Mouse (Mus musculus): Measurements from ENCODE around the gene Slc25a26. TPM values are rescaled to one million over a fixed set of nuclear protein-coding genes. Genes with fewer than 3 reads are reported as not detected.

Slc25a26 gene
- polyA plus RNA-seq, 1 experiment: 11.3 TPM

DNA sequence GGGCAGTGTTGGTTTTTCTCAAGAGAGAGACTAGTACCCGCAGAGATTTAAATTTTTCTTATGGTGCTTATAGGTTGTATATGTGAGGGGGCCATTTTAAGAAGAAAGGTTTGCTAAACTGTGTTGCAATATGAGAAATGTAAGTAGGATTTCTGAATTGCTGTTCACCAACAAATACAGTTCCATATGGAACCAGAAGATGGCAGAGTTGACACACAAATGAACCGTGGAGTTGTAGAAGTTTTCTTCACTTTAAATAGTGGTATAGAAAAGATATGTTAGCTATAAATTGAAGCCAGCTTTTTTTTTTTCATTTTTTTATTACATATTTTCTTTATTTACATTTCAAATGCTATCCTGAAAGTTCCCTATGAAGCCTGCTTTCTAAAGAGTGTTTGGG is 24.2 kb downstream of the Slc25a26 start:
- Histone ChIP-seq H3K27ac (ENCODE audit: insufficient read depth, low read depth, low read length) (no peak overlapping the region), H3K4me3 (ENCODE audit: insufficient read depth, low read length) (no peak overlapping the region), H3K4me1 (ENCODE audit: control insufficient read depth, insufficient read depth, low read length) (no peaks in the 10 kb centered on the region)
- TF ChIP-seq CTCF (IDR thresholded peaks at IDR 0.05; ENCODE audit: low read depth, low read length) (no peak), POLR2A (IDR thresholded peaks at IDR 0.05; ENCODE audit: borderline replicate concordance, low read depth, low read length) (no peak)

DNA sequence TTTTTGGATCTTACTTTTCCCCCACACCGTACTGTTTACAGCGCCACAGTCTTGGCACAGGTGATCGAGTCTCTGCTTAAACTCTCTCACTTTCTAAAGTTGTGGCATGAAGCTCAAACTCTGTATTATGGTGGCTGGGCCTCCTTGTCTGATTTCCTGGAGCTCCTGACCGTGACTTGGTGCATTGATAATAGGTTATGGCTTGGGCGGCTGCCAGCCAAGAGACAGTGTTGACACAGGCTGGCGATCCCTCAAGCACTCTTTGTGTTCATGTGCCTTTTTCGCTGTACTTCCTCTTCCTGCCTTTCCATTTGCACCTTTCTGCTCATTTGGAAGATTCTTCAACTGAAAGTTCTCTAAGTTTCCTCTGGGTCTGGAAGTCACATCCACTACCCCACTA is 30.6 kb downstream of the Slc25a26 start:
- Histone ChIP-seq H3K4me1 (ENCODE audit: control insufficient read depth, insufficient read depth, low read length) (peaks cover 11% of the 10 kb centered on the region), H3K4me3 (ENCODE audit: insufficient read depth, low read length) (no peak overlapping the region), H3K27ac (ENCODE audit: insufficient read depth, low read depth, low read length) (no peak overlapping the region)
- TF ChIP-seq CTCF (IDR thresholded peaks at IDR 0.05; ENCODE audit: low read depth, low read length) (no peak), POLR2A (IDR thresholded peaks at IDR 0.05; ENCODE audit: borderline replicate concordance, low read depth, low read length) (no peak)

DNA sequence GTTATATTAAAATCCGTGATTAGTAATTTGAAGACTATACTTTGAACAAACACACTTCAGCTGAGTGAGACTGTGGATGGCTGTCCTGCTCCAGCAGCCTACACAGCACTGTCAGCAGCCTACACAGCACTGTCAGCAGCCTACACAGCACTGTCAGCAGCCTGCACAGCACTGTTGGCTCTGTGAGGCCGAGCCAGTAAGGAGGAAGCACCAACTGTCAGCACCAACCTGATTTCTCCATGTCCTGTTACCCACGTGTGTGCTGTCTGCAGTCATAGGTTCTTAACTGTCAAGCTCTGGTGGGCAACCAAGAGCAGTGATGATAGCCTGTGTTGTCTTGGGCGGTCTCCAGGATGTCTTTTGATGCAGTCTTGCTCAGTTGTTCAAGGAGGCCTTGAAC is 32.0 kb downstream of the Slc25a26 start:
- peaks cover 11% of the 10 kb centered on the region for H3K4me1 ChIP-seq (ENCODE audit: control insufficient read depth, insufficient read depth, low read length)
- TF ChIP-seq CTCF (IDR thresholded peaks at IDR 0.05; ENCODE audit: low read depth, low read length) (no peak), POLR2A (IDR thresholded peaks at IDR 0.05; ENCODE audit: borderline replicate concordance, low read depth, low read length) (no peak)
- H3K27ac ChIP-seq (ENCODE audit: insufficient read depth, low read depth, low read length): no peak overlapping the region
- H3K4me3 ChIP-seq (ENCODE audit: insufficient read depth, low read length): no peak overlapping the region

DNA sequence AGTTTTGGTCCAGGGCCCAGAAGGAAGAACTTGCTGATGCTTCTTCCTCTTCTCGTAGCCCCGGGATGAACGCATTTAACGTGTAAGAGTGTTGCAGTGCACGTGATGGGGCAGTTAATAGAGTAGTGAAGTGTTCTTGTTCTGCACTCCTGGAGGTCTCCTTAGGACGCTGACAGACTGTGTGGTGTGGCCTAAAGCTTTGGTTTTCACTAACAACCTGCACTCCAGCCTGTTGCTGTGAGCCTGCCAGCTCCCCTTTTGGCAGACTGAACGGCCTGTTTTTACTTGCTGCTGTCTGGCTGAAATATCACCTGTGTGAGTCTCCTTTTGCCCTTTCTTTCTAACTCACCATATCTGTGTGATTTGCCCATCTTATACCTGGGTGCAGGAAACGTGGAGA is 36.3 kb downstream of the Slc25a26 start:
- Histone ChIP-seq H3K27ac (ENCODE audit: insufficient read depth, low read depth, low read length) (no peak overlapping the region), H3K4me3 (ENCODE audit: insufficient read depth, low read length) (no peak overlapping the region)
- no peak for TF ChIP-seq POLR2A (IDR thresholded peaks at IDR 0.05; ENCODE audit: borderline replicate concordance, low read depth, low read length)
- TF ChIP-seq CTCF (IDR thresholded peaks at IDR 0.05; ENCODE audit: low read depth, low read length): no peak

GRCm38 (mm10) chr6:94537652-94538051 is 37.5 kb downstream of the Slc25a26 start:
- Histone ChIP-seq H3K27ac (ENCODE audit: insufficient read depth, low read depth, low read length) (no peak overlapping the region), H3K4me1 (ENCODE audit: control insufficient read depth, insufficient read depth, low read length) (no peaks in the 10 kb centered on the region), H3K4me3 (ENCODE audit: insufficient read depth, low read length) (no peak overlapping the region)
- no peak for TF ChIP-seq CTCF (IDR thresholded peaks at IDR 0.05; ENCODE audit: low read depth, low read length)
- TF ChIP-seq POLR2A (IDR thresholded peaks at IDR 0.05; ENCODE audit: borderline replicate concordance, low read depth, low read length): no peak

More for the DNA sequence above, 36.3 kb downstream of the Slc25a26 start:
- H3K4me1 ChIP-seq (ENCODE audit: control insufficient read depth, insufficient read depth, low read length): peaks cover 4% of the 10 kb centered on the region

DNA sequence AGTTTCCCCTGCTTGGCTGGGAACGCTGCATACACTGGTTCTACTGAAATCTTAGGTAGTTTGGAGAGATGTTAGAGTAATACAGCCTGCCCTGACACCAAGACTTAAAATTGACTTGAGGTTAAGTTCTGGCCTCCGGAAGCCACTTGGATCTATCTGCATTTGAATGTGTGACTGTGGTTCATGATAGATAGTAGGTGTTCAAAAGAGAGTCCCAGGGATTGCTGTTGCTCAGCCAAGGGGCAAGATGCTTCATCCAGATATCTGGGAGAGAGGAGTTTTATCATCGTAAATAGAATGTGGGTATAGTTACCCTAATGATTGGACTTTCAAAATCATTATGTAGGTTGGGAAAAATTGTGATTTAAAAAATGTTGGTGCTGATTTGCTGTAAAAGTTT is 40.0 kb downstream of the Slc25a26 start:
- no peak overlapping the region for H3K4me3 ChIP-seq (ENCODE audit: insufficient read depth, low read length)
- H3K27ac ChIP-seq (ENCODE audit: insufficient read depth, low read depth, low read length): no peak overlapping the region
- no peaks in the 10 kb centered on the region for H3K4me1 ChIP-seq (ENCODE audit: control insufficient read depth, insufficient read depth, low read length)
- no peak for TF ChIP-seq POLR2A (IDR thresholded peaks at IDR 0.05; ENCODE audit: borderline replicate concordance, low read depth, low read length)

DNA sequence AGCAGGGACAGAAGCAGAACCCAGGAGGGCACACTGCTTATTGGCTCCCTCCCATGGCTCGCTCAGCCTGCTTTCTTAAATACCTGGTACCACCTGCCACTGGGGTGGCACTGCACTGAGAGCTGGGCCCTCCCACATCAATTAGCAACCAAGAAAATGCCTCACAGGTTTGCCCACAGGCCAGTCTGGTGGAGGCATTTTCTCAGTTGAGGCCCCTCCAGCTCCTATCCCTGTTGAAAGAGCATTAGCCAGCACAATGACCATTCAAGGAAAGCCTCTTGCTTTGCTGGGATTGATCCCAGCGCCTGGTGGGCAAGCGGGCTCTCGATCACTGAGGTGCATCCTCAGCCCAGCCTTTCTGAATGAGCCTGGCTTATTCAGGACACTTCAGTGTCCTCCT is 40.5 kb downstream of the Slc25a26 start:
- no peaks in the 10 kb centered on the region for H3K4me1 ChIP-seq (ENCODE audit: control insufficient read depth, insufficient read depth, low read length)
- H3K27ac ChIP-seq (ENCODE audit: insufficient read depth, low read depth, low read length): no peak overlapping the region
- TF ChIP-seq POLR2A (IDR thresholded peaks at IDR 0.05; ENCODE audit: borderline replicate concordance, low read depth, low read length): no peak
- TF ChIP-seq CTCF (IDR thresholded peaks at IDR 0.05; ENCODE audit: low read depth, low read length): no peak
- H3K4me3 ChIP-seq (ENCODE audit: insufficient read depth, low read length): no peak overlapping the region

GRCm38 (mm10) chr6:94541133-94541532 is 41.0 kb downstream of the Slc25a26 start:
- TF ChIP-seq CTCF (IDR thresholded peaks at IDR 0.05; ENCODE audit: low read depth, low read length): no peak
- TF ChIP-seq POLR2A (IDR thresholded peaks at IDR 0.05; ENCODE audit: borderline replicate concordance, low read depth, low read length): no peak
- no peak overlapping the region for H3K27ac ChIP-seq (ENCODE audit: insufficient read depth, low read depth, low read length)
- H3K4me3 ChIP-seq (ENCODE audit: insufficient read depth, low read length): no peak overlapping the region
- H3K4me1 ChIP-seq (ENCODE audit: control insufficient read depth, insufficient read depth, low read length): no peaks in the 10 kb centered on the region

DNA sequence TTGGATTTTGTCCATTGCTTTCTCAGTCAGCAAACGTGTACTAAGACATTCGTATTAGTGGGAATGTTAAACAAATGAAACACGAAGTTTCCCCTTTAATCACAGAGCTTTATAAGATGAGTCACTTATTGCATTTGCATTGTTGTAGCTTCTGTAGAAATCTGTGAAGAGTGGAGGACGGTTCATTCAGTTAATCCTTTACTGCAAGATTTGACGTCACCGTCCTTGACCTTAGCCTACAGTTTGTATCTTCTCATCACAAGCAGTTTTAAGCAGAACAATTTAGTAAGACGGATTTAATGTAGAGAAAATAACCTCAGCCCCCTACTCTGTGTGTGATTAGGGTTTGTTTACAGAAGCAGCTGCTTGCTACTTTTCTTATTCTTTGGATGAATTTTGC is 41.7 kb downstream of the Slc25a26 start:
- TF ChIP-seq CTCF (IDR thresholded peaks at IDR 0.05; ENCODE audit: low read depth, low read length) (no peak), POLR2A (IDR thresholded peaks at IDR 0.05; ENCODE audit: borderline replicate concordance, low read depth, low read length) (no peak)

DNA sequence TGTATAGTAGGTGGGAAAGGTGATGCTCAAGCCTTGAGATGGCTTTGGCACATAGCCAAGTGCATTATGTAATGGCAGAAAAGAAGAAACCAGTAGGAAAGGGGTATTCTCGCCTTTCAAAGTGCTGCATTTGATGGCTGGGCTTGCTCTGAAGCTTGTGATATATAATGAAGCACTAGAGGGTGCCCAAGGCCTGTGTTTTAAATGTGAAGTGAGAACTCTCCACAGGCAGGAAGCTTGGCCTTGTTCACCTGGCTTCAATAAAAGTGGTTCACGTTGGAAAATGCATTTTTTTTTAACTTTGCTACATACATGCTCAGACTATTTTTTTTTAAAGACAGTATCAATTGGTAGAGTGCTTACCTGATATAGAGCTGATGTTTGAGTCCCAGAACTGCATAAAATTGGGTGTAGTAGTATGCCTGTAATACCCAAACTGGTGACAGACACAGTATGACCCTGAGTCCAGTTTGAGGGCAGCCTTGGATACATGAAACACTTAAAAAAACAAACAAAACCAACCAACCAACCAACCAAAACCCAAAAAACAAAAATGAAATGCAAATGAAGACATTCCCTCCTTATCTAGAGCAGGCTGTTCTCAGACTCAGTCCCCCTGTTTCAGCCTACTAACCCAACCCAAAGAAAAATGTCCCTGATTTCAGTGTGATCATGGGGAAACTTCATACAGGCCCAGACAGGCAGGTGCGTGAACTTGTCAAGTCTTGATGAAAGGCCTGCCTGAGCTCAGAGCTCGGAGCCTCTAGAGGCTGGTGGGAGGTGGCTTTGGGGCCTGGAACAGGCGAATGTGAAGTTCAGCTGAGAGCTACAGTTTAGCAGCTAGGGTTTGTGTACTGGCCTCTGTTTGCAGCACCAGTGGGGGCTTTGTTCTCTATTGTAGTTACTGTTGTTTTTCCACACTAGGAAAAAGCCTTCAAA is 44.0 kb downstream of the Slc25a26 start:
- Histone ChIP-seq H3K4me3 (ENCODE audit: insufficient read depth, low read length) (no peak overlapping the region), H3K27ac (ENCODE audit: insufficient read depth, low read depth, low read length) (no peak overlapping the region), H3K4me1 (ENCODE audit: control insufficient read depth, insufficient read depth, low read length) (no peaks in the 10 kb centered on the region)
- TF ChIP-seq CTCF (IDR thresholded peaks at IDR 0.05; ENCODE audit: low read depth, low read length): no peak
- no peak for TF ChIP-seq POLR2A (IDR thresholded peaks at IDR 0.05; ENCODE audit: borderline replicate concordance, low read depth, low read length)

More for the DNA sequence above, 41.7 kb downstream of the Slc25a26 start:
- Histone ChIP-seq H3K4me1 (ENCODE audit: control insufficient read depth, insufficient read depth, low read length) (no peaks in the 10 kb centered on the region), H3K4me3 (ENCODE audit: insufficient read depth, low read length) (no peak overlapping the region), H3K27ac (ENCODE audit: insufficient read depth, low read depth, low read length) (no peak overlapping the region)
